Mouse (Mus musculus): ENCODE measurements at regions not wholly inside any gene's neighbourhood (a gene's known extent, or its start where the extent isn't known, plus 50 kb on each side); places are given as distances from the start of the nearest gene placed in this dataset.

DNA sequence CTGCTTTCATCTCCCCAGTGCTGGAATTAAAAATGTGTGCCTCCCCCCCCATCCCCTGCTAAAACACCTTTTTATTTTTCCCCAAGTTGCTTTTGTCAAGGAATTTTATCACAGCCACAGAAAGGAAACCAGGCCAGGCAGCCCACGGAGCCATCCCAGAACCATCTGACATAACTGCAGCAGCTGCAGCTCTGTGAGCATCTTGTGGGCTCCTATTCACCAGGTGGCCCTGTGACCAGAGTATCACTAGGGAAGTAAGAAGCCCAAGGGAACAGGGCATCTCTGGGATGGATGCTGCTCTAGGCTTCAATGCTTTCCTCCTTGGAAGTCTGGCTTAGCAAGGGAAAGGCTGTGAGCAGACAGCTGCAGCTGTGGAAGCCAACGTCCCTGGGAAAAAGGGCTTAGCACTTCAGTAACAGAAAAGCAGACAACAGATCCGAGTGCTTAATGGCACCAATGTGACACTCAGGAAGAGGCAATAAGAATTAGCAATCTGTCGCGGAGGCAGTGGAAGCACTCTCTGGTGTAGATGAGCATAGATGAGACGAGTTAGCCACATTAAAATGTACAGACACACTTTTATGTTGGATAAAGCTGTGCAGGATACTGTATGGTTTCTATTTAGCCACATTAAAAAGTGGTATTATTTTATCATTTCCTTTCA, 1183.0 kb downstream of the 4930447A16Rik start:
- DNase-seq (ENCODE audit: low spot score in 2 of 2) = peak in 1 of 2 experiments; percentile 12

DNA sequence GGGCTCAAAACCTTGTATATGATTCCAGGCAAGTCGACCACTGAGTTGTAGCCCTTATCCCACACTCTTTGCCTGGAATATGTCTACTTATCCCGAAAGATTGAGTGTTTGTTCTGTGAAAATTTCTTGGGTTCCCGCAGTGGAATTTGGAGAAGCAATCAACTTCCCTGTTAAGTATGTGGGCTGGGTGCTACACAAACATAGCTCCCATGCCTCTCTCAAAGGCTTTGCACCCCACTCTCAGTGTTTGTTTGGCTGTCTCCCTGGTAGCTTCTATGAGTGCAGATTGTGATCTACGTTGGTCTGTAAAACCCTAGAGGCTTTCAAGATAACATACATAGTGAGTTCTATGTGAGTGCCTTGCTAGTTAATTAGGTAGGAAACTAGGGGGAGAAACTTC, 1184.2 kb downstream of the 4930447A16Rik start:
- DNase-seq (ENCODE audit: low spot score in 2 of 2) = no peak

Data from layer of hippocampus, postnatal 14 days (tissue).